Mouse (Mus musculus): ENCODE data around the gene Kctd18. TPM values are rescaled to one million over a fixed set of nuclear protein-coding genes. Genes with fewer than 3 reads are reported as not detected.

The Kctd18 gene
- 20.4 and 21.6 TPM in 2 replicates for polyA plus RNA-seq (2015; fragmentation: Nextera tagmentation; extraction: Ambion mirVana)

GRCm38 (mm10) chr1:58018856-58019255 lies at the start of gene Kctd18:
Gene Kctd18, minus strand, starts transcription at chr1:58018956.
- Histone ChIP-seq H3K4me3 (replicated peaks) (no peak within 1 kb of the TSS), H3K36me3 (peaks cover 36% of the 10 kb centered on the region), H3K27me3 (no peaks in the 10 kb centered on the region), H3K4me1 (no peaks in the 10 kb centered on the region), H3K27ac (replicated peaks) (no peak within 1 kb of the TSS), H3K9me3 (replicated peaks) (no peaks in the 10 kb centered on the region), H3K4me2 (replicated peaks) (no peak within 1 kb of the TSS), H3K9ac (no peak within 1 kb of the TSS)
- WGBS, result 92% methylated on average over 7 of the region's 7 CpGs
- no peak for ATAC-seq (ENCODE audit: insufficient number of reproducible peaks, low FRiP score, low TSS enrichment, low read depth)

GRCm38 (mm10) chr1:58065606-58066005 lies 46.9 kb upstream of the Kctd18 start:
- Histone ChIP-seq H3K36me3 (no peaks in the 10 kb centered on the region), H3K4me1 (no peaks in the 10 kb centered on the region), H3K4me3 (replicated peaks) (no peak overlapping the region), H3K27me3 (no peaks in the 10 kb centered on the region), H3K9ac (no peak overlapping the region), H3K27ac (replicated peaks) (no peak overlapping the region), H3K4me2 (replicated peaks) (no peak overlapping the region), H3K9me3 (replicated peaks) (no peaks in the 10 kb centered on the region)
- ATAC-seq (ENCODE audit: insufficient number of reproducible peaks, low FRiP score, low TSS enrichment, low read depth), result no peak
- WGBS, result 51% methylated on average over 3 of the region's 3 CpGs

DNA sequence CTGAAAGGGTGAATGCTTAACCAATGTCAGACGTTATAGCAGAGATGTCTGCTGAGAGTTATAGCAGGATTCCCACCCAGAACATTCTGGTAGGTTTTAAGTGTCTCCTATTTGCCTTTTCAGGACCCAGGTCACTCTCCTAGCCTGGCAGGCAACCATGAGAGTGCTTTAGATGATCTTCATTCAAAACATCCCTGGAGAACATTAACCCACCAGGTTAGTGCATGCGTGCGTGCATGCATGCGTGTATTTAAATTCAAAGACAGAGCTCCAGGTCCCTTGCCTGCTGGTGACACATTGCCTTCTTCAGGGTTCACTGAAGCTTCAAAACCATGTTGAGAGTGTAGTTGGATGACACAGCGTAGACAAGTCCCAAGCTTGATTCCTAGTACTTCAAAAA lies 46.4 kb upstream of the Kctd18 start:
- no peaks in the 10 kb centered on the region for H3K36me3 ChIP-seq
- H3K27me3 ChIP-seq, result no peaks in the 10 kb centered on the region
- H3K4me3 ChIP-seq (replicated peaks), result no peak overlapping the region
- H3K4me2 ChIP-seq (replicated peaks), result no peak overlapping the region
- no peak overlapping the region for H3K9ac ChIP-seq
- WGBS, result 81% methylated on average over 5 of the region's 5 CpGs
- H3K27ac ChIP-seq (replicated peaks), result no peak overlapping the region
- H3K4me1 ChIP-seq, result no peaks in the 10 kb centered on the region
- H3K9me3 ChIP-seq (replicated peaks), result no peaks in the 10 kb centered on the region
- ATAC-seq (ENCODE audit: insufficient number of reproducible peaks, low FRiP score, low TSS enrichment, low read depth), result no peak

DNA sequence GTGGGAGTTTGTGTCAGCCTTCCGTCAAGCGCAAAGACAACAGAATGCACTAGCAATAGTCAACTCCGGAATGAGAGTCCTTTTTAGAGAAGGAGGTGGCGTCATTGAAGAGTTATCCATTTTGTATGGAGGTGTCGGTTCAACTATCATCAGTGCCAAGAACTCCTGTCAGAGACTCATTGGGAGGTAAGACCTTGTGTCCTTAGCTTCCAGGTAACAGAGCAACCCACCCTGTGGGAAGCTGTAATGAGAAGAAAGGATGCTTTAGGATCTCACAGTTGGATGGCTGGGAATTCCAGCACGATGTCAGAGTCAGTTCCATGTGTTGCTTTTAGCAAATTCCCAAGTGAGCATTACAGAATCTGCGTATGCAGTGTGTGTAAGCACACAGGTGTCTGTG lies 43.4 kb upstream of the Kctd18 start:
- WGBS, result 87% methylated on average over 7 of the region's 7 CpGs
- Histone ChIP-seq H3K4me1 (peaks cover 2% of the 10 kb centered on the region; the same call in 1 of the 2 replicates), H3K4me2 (replicated peaks) (no peak overlapping the region)

GRCm38 (mm10) chr1:58058846-58059245 lies 40.1 kb upstream of the Kctd18 start:
- Histone ChIP-seq H3K27ac (replicated peaks) (no peak overlapping the region), H3K9ac (no peak overlapping the region), H3K4me1 (peaks cover 12% of the 10 kb centered on the region; the same call in 1 of the 2 replicates), H3K27me3 (no peaks in the 10 kb centered on the region), H3K4me3 (replicated peaks) (no peak overlapping the region), H3K36me3 (no peaks in the 10 kb centered on the region), H3K9me3 (replicated peaks) (no peaks in the 10 kb centered on the region), H3K4me2 (replicated peaks) (no peak overlapping the region)
- ATAC-seq (ENCODE audit: insufficient number of reproducible peaks, low FRiP score, low TSS enrichment, low read depth), result no peak
- WGBS, result 93% methylated on average over 4 of the region's 4 CpGs

More for the DNA sequence above, 43.4 kb upstream of the Kctd18 start:
- no peak overlapping the region for H3K9ac ChIP-seq
- H3K4me3 ChIP-seq (replicated peaks), result no peak overlapping the region
- no peaks in the 10 kb centered on the region for H3K9me3 ChIP-seq (replicated peaks)
- no peaks in the 10 kb centered on the region for H3K27me3 ChIP-seq
- H3K36me3 ChIP-seq, result no peaks in the 10 kb centered on the region
- H3K27ac ChIP-seq (replicated peaks), result no peak overlapping the region
- no peak for ATAC-seq (ENCODE audit: insufficient number of reproducible peaks, low FRiP score, low TSS enrichment, low read depth)

DNA sequence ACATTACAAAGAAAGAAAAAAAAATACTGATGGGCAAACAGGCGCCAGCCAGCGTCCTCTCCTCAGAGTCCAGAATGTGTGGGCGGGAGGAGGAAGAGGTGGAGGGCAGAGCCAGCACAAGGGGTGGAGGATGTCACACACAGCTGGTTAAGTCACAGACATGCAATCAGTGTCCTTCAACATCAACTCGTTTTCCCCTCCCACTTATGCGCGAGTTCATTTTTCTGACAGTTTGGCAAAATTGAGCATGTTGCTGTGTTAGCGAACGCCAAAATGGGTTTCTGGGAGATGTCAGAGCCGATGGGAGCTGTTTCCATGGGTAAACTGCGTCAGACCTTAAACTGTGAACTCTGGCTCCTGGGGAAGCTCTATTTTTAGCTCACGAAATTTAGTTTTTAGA lies 38.2 kb upstream of the Kctd18 start:
- Histone ChIP-seq H3K9me3 (replicated peaks) (no peaks in the 10 kb centered on the region), H3K27me3 (no peaks in the 10 kb centered on the region), H3K36me3 (no peaks in the 10 kb centered on the region), H3K4me2 (replicated peaks) (no peak overlapping the region; the same call in 1 of the 2 replicates), H3K4me1 (peaks cover 12% of the 10 kb centered on the region; the same call in 1 of the 2 replicates), H3K4me3 (replicated peaks) (no peak overlapping the region), H3K27ac (replicated peaks) (no peak overlapping the region), H3K9ac (no peak overlapping the region)
- no peak for ATAC-seq (ENCODE audit: insufficient number of reproducible peaks, low FRiP score, low TSS enrichment, low read depth)
- 56% methylated on average over 11 of the region's 11 CpGs for WGBS

DNA sequence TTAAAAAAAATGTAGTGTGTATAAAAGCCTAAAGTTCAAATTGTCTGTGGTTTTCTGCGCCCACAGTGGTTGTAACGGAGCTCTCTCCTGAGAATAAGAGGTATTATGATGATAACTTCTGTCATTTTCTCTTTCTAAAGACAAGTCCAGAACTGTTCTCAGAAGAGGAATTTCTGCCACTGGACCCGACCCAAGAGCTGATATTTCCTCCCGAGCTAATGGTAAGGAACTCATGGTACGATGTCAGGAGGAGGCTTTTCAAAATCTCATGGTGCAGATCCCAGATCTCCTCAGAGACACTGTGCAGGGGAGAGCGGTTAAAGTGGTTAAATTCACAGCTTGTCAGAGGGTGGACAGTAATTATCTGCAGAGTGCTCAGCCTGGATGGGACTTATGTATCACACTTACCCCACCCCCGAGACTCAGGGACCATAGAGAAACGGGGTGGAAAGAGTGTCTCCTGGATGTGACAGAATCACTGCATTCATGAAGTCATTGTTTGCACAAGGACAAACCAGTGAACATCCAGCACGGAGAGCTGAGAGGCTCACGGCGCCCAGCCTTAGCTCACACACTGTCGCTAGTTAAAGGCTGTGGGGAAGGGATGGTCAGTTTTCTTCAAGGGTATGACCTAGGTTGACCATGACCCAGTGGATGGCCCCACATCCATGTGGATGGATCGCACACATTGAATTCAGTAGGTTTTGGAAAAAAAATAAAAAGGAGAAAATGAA lies 37.5 kb upstream of the Kctd18 start:
- no peak overlapping the region for H3K4me3 ChIP-seq (replicated peaks)
- no peak overlapping the region; the same call in 1 of the 2 replicates for H3K4me2 ChIP-seq (replicated peaks)
- no peaks in the 10 kb centered on the region for H3K36me3 ChIP-seq
- no peak for ATAC-seq (ENCODE audit: insufficient number of reproducible peaks, low FRiP score, low TSS enrichment, low read depth)
- H3K27ac ChIP-seq (replicated peaks), result no peak overlapping the region
- H3K9me3 ChIP-seq (replicated peaks), result no peaks in the 10 kb centered on the region
- H3K9ac ChIP-seq, result no peak overlapping the region
- peaks cover 12% of the 10 kb centered on the region; the same call in 1 of the 2 replicates for H3K4me1 ChIP-seq
- no peaks in the 10 kb centered on the region for H3K27me3 ChIP-seq
- WGBS, result 61% methylated on average over 13 of the region's 13 CpGs

DNA sequence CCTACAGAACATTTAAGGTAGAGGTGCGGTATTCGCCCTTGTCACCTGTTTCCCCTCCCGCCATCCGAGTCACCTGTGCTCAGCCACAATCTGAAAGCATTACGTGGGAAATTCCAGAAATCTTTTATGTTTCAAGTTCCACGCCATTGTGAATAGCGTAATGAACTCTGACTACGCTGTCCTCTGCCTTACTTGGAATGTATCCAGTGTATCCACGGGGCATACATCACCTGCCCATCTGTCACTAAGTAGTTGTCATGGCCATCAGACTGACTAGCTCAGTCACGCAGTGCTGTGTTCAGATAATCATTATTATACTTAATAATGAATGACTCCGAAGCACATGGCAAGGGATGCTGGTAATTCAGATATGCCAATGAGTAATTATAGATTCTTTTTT lies 36.8 kb upstream of the Kctd18 start:
- no peak for ATAC-seq (ENCODE audit: insufficient number of reproducible peaks, low FRiP score, low TSS enrichment, low read depth)
- H3K9me3 ChIP-seq (replicated peaks), result no peaks in the 10 kb centered on the region
- 77% methylated on average over 11 of the region's 11 CpGs for WGBS

DNA sequence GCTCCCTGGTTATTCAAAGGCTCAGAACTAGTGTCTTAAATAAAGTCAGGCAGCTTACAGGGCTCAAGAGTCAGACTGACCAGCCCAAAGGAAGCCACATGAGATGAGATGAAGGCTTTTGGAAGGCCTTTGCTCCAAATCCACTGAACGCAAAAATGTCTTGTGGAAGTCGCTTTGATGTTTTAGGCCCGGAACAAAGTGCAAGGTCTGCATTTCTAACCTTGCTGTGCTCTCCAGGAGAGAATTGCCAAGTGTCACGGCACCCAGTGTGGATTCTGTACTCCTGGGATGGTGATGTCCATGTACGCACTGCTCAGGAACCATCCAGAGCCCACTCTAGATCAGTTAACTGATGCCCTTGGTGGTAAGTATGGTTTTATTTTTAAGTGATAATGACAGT lies 30.4 kb upstream of the Kctd18 start:
- WGBS, result 83% methylated on average over 5 of the region's 5 CpGs
- Histone ChIP-seq H3K36me3 (no peaks in the 10 kb centered on the region), H3K4me3 (replicated peaks) (no peak overlapping the region), H3K9me3 (replicated peaks) (no peaks in the 10 kb centered on the region), H3K27me3 (no peaks in the 10 kb centered on the region), H3K9ac (no peak overlapping the region), H3K4me2 (replicated peaks) (no peak overlapping the region), H3K4me1 (no peaks in the 10 kb centered on the region), H3K27ac (replicated peaks) (no peak overlapping the region)
- ATAC-seq (ENCODE audit: insufficient number of reproducible peaks, low FRiP score, low TSS enrichment, low read depth), result no peak

More for the DNA sequence above, 36.8 kb upstream of the Kctd18 start:
- Histone ChIP-seq H3K4me1 (peaks cover 12% of the 10 kb centered on the region; the same call in 1 of the 2 replicates), H3K9ac (no peak overlapping the region), H3K27me3 (no peaks in the 10 kb centered on the region), H3K4me3 (replicated peaks) (no peak overlapping the region), H3K36me3 (no peaks in the 10 kb centered on the region), H3K27ac (replicated peaks) (no peak overlapping the region), H3K4me2 (replicated peaks) (no peak overlapping the region)

- WGBS, result 64% methylated on average over 3 of the region's 3 CpGs
- Histone ChIP-seq H3K27me3 (no peaks in the 10 kb centered on the region), H3K9ac (no peak overlapping the region), H3K4me2 (replicated peaks) (no peak overlapping the region), H3K36me3 (no peaks in the 10 kb centered on the region), H3K4me3 (replicated peaks) (no peak overlapping the region), H3K4me1 (no peaks in the 10 kb centered on the region), H3K27ac (replicated peaks) (no peak overlapping the region), H3K9me3 (replicated peaks) (no peaks in the 10 kb centered on the region)
- no peak for ATAC-seq (ENCODE audit: insufficient number of reproducible peaks, low FRiP score, low TSS enrichment, low read depth)
These were observed 28.1 kb upstream of the Kctd18 start for GRCm38 (mm10) chr1:58046721-58047290.

GRCm38 (mm10) chr1:58045546-58045945 lies 26.8 kb upstream of the Kctd18 start:
- 59% methylated on average over 5 of the region's 5 CpGs for WGBS
- no peak for ATAC-seq (ENCODE audit: insufficient number of reproducible peaks, low FRiP score, low TSS enrichment, low read depth)

More at GRCm38 (mm10) chr1:58045546-58045945, 26.8 kb upstream of the Kctd18 start:
- H3K9ac ChIP-seq, result no peak overlapping the region
- no peaks in the 10 kb centered on the region for H3K27me3 ChIP-seq
- no peaks in the 10 kb centered on the region for H3K36me3 ChIP-seq
- H3K4me3 ChIP-seq (replicated peaks), result no peak overlapping the region
- no peaks in the 10 kb centered on the region for H3K9me3 ChIP-seq (replicated peaks)
- no peak overlapping the region for H3K4me2 ChIP-seq (replicated peaks)
- H3K27ac ChIP-seq (replicated peaks), result no peak overlapping the region
- no peaks in the 10 kb centered on the region for H3K4me1 ChIP-seq
